Mouse (Mus musculus) gastrocnemius, postnatal 10 days (tissue): ENCODE results near the gene Zfp12. TPM values are rescaled to one million over a fixed set of nuclear protein-coding genes. Genes with fewer than 3 reads are reported as not detected.
"Not testable (repeated sequence)": the region's sequence is repeated elsewhere in the genome, so short reads cannot be mapped to it uniquely, and the experiment has no call there.

Experiments
- DNase-seq: peaks from one replicate; pipeline ENCODE4 v3.0.0; 2021; ENCODE audit warnings: mixed read lengths
- long read RNA-seq, 2 experiments: library from polyadenylated mRNA; stranded (forward); transcript quantifications; one replicate each; pipeline ENCODE4 v2.0.0; 2021
- total RNA-seq, 2 experiments: library from RNA; stranded (reverse); gene quantifications; 2 replicates each; pipeline ENCODE4 v1.2.3; 2021

Zfp12 gene
- 10 to 100 TPM; 10.5 to 11.6 TPM for total RNA-seq
- long read RNA-seq, experiment 1, full-length matches to known transcripts, result 12 of 17 reads
- long read RNA-seq, experiment 1, partial matches to known transcripts, result 1 of 17 reads
- long read RNA-seq, experiment 1, other reads (novel, unspliced or antisense), result 4 of 17 reads
- long read RNA-seq, experiment 2, full-length matches to known transcripts, result 12 of 14 reads
- long read RNA-seq, experiment 2, partial matches to known transcripts, result 2 of 14 reads
- long read RNA-seq, experiment 2, other reads (novel, unspliced or antisense), result 0 of 14 reads

DNA sequence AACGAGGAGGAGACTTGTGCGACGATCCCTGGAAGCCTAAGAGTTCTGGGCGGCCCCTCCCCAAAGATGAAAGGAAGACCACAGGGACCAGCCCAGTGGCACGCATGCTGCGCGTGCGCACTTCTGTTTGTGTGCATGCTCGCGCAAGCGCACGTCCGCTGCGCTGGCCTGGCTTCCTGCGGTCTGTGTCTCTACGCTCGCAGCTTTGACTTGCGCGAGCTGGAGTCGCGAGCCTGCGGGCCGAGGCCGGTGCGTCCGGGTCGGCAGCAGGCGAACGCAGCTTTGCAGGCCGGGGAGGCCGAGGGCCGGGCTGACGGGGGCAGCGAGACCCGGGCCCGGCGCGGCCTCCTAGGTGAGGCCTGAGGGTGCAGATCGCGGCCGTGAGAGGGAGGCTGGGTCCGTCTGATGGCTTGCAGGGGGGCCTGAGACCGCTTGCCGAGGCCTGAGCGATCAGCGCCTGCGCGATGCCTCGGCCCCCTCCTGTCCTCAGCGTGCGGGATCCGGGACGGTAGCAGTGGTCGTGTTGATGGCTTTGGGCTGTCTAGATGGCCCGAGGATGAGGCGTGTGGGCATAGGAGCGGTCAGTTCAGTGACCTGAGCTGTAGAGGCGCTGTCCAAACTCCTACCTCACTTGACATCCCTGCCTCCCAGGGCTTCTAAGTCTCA, at the start of gene Zfp12:
Zfp12 (plus strand) TSS at position 136 of the 666 bp plus-strand sequence.
- peak; percentile 88 for DNase-seq

DNA sequence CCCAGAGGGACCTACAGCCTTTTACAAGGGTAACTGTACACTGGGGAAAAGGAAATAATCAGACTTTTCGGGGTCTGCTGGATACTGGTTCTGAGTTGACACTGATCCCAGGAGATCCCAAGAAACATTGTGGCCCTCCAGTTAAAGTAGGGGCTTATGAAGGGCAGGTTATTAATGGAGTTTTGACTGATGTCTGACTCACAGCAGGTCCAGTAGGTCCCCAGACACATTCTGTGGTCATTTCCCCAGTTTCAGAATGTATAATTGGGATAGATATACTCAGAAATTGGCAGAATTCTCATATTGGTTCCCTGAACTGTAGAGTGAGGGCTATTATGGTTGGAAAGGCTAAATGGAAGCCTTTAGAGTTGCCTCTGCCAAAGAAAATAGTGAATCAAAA, 46.9 kb upstream of the Zfp12 start:
- DNase-seq, result not testable (repeated sequence)

DNA sequence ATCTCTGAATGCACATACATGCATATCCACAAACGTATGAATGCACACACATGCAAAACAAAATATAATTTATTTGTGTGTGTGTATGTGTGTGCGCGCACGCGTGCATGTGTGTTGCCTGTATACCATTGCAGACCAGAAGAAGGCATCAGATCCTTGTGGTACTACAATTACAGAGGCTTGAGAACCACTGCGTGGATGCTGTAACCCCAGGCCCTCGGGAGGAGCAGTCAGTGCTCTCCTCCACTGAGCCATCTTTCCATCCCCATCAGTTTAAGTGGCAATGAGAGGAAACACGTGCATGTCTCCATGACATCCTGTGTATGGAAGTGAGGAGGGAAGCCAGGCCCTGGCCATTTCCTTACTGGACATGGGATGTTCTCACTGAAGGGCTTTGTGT, 42.2 kb upstream of the Zfp12 start:
- DNase-seq, result no peak

DNA sequence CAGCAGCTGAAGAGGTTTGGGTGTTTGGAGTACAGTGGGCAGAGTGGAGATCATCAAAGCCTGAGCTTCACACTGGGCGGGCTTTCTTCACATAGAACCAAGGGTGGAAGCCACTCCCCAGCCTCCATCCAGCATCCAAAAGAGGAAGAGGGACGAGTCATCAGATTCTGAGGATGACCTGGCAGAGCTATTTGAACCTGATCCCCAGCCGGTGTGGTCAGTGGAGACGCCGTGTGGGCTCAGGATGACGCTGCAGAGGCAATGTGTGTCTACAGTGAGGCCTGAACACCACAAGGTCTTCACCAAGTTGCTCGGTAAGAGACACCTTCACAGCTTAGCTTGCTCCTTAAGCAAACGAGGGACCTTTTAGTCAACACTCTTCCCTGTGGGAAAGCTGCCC, 40.2 kb upstream of the Zfp12 start:
- DNase-seq, result not testable (repeated sequence)

DNA sequence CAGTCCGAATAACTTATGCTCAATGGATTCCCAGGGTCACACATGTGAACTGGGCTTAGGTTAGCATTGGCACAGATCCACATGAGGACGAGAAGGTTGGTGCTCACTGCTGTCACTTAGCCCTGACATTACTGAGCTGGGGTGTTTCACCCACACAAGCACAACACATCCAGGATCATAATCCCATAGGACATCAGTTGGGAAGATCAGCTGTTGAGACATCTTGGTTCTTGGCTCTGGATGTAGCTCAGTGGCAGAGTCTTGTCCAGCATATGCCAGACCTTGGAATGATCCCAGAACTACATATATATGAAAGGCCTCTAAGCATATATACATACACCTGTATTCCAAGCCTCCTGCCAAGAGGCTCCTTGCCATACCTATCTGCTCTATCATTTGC, 39.8 kb upstream of the Zfp12 start:
- no peak for DNase-seq

DNA sequence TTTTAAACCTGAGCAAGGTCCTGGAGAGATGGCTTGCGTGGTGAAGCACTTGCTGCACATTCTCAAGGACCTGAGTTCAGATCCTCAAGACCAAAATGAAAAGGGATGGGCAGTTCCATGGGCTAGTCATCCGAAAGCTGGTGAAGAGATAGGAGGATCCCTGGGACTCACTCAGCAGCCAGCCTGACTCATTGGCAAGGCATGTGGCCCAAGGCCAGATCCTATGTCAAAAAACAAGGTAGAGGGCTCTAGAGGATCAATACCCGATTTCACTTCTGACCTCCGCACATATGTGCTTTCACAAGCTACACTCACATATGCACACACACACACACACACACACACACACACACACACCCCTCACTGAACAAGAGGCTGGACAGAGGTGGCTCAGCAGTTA, 38.5 kb upstream of the Zfp12 start:
- no peak for DNase-seq

DNA sequence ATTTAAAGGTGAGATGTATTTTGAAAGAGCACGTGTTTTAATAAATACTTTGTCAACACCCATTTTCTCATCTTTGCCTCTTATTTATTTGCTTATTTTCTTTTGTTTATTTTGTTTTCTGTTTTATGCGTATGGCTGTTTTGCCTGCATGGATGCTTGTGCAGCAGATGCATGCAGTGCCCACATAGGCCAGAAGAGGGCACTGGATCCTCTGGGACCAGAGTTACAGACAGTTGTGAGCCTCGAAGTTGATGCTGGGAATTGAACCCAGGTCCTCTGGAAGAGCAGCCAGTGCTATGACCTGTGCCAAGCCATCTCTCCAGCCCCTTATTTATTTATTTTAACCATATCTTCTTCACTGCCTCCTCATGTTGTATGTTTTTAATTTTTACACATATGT, 29.9 kb upstream of the Zfp12 start:
- no peak for DNase-seq

DNA sequence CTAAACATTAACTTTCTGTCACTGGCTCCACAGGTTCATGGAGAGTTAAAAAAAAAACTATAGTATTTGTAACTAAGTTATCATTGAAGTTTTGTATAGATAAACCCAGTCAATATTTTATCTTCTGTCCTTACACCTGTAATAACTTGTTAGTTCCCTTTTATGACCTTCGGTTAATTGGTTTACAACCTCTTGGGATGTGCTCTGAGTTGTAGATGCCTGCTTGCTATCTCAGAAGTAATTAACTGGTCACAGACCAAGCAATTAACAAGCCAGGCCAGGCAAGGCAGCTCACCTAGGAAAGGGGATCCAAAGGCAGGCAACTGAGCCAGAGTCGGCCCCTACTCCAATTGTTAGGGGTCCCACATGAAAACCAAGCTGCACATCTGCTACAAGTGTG, 21.1 kb upstream of the Zfp12 start:
- DNase-seq, result no peak

DNA sequence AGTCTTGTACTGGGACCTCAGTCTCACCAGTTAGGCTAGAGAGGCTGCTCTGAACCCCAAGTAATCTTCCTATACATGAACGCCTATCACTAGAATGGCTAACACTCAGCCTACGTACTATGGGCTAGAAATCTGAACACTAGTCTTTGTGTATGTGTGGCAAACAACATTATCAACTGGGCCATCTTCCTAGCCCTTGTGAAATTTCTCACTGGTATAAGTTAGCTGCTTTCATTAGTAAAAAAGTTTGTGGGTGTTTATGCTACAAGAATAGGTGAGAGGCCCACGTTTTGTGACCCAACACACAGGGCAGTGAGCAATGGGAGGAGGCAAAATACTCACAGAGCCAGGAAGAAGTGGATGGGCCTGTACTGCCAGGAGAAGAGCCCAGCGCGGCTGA, 14.0 kb upstream of the Zfp12 start:
- no peak for DNase-seq

DNA sequence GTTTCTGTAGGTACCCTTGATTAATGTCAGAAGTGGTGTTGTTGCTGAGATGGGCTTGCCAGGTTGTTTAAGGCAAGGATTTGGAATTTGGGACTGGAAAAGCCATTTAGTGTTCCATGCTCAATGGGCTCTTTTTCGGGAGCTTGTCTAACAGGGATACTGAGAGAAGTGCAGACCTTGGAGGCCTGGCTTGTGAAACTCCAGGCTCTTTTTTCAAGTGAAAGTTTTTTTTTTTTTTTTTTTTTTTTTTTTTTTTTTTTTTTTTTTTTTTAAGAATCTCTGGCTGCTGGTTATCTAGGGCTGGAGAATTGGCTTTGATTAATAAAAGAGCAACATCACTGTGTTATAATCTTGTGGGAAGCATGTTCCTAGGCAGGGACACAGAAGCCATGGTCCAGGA, 12.7 kb upstream of the Zfp12 start:
- DNase-seq, result no peak

DNA sequence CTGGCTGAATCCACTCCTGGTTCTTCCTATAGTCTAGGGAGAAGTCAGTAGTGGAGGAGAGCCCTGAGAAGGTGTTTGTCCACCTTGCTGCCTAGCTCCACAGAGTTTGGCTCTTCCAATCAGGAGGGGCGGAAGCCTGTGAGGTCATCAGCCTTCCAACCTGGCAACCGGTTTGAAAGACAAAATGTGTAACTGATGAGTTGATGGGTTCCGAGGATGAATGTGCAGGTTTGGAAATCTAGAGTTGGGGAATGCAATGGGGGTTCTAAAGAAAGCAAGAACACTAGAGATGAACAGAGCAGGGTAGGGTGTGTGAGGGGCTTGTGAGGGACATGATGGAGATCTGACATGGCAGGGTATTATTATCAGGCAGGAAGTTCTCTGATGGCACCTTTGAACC, 8.2 kb upstream of the Zfp12 start, which contains the start of gene Spdye4a:
Spdye4a (minus strand) TSS at position 101 of the 400 bp plus-strand sequence.
- DNase-seq, result no peak

DNA sequence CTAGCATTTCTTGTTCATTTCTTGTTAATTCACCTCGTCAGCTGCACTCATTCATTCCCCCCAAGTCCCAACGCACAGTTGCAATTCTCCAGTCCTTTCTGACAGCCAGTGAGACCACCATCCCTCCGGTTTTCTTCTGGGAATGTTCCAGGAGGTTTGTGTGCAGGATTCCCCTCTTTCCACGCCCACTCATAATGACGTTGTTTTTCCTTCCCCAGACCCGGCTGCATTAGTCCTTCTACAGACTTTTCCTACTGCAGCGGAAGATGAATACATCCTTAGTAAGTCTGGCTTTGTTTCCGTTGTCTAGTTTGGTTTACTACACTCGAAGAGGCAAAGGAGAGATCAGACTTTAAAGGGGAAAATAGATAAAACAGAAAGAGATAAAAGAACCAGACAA, 1.1 kb downstream of the Zfp12 start:
- no peak for DNase-seq

DNA sequence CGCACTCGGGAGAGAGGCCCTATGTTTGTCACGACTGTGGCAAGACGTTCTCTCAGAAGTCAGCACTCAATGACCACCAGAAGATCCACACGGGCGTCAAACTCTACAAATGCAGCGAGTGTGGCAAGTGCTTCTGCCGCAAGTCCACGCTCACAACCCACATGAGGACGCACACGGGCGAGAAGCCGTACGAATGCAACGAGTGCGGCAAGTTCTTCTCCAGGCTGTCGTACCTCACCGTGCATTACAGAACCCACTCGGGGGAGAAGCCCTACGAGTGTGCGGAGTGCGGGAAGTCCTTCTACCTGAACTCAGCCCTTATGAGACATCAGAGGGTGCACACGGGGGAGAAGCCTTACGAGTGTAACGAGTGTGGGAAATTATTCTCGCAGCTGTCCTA, 10.0 kb downstream of the Zfp12 start:
- no peak for DNase-seq

DNA sequence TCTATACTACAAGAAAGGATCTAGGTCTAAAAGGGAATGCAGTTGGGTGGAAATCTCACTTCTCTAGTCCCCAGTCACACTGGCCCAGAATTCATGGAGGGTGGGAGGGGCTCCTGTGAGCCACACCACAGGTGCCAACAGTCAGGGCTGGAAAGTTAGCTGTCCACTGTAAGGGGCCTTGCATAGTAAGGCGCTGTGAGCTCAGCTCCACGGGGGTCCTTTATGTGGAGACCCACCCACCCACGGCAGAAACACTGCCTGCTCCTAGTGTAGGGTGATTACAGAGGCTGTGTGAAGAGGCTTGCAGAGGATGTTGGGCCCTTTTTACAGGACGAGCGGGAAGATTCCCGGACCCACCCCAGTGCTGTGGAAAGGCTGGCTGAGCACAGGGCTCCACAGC, 17.1 kb downstream of the Zfp12 start:
- no peak for DNase-seq

DNA sequence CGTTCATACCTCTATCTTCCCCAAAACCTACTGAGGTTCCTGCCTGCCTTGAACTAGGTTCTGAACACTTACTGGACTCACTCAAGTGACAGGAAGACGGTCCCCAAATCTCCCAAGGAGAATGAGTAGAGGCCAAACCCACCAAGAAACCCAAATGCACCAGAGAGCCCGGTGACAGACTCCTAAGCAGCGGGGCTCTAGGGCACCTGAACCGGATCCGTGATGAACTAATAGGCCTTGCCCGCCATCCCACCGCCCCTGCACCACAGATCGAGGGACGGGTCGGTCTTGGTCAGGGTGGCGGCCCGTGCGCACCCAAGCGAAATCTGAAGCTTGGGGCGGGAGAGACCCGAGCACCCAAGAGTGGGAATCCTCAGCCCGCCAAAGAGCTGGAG, 17.8 kb downstream of the Zfp12 start:
- DNase-seq, result no peak

DNA sequence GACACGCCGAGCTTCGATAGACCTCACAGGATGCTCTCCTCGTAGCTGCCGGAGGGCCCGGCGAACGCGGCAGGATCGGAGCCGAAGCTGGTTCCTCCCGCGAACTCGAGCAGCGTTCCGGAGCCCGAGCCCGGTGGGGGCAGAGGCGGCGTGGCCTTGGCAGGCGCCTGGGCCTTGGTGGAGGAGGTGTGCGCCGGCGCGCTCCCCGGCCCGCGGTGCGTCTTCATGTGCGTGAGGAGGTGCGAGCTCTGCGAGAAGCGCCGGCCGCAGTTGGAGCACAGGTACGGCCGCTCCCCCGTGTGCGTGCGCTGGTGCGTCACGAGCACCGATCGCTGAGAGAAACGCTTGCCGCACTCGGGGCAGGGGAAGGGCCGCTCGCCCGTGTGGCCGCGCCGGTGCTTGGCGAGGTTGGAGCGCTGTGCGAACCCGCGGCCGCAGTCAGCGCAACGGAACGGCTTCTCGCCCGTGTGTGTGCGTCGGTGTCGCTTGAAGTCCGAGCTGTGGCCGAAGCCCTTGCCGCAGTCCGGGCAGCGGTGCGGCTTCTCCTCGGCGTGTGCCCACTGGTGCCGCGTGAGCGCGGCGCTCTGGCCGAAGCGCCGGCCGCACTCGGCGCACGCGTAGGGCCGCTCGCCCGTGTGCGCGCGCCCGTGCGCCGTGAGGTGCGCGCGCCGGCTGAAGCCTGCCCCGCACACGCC, 18.4 kb downstream of the Zfp12 start:
- DNase-seq, result peak; percentile 20

DNA sequence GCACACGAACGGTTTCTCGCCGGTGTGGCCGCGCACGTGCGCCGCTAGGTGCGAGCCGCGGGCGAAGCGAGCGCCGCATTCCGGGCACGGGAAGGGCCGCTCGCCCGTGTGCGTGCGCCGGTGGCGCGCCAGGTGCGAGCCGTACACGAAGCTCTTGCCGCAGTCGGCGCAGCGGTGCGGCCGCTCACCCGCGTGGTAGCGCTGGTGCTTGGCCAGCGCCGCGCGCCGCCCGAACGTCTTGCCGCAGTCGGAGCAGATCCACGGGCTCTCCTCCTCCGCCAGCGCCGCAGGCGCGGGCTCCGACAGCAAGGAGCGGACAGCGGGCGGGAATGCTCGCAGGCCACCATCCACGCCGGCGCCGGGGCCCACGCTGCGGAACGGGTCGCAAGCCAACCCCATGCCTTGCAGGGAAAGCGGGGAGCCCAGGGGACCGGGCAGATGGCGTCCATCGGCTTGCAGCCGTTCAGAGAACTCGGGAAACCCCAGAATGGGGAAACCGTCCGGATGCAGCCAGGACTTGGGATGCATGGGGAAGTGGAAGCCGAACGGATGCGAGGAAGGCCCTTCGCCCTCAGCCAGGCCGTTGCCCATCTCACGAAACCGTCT, 19.0 kb downstream of the Zfp12 start:
- DNase-seq, result peak; percentile 16

DNA sequence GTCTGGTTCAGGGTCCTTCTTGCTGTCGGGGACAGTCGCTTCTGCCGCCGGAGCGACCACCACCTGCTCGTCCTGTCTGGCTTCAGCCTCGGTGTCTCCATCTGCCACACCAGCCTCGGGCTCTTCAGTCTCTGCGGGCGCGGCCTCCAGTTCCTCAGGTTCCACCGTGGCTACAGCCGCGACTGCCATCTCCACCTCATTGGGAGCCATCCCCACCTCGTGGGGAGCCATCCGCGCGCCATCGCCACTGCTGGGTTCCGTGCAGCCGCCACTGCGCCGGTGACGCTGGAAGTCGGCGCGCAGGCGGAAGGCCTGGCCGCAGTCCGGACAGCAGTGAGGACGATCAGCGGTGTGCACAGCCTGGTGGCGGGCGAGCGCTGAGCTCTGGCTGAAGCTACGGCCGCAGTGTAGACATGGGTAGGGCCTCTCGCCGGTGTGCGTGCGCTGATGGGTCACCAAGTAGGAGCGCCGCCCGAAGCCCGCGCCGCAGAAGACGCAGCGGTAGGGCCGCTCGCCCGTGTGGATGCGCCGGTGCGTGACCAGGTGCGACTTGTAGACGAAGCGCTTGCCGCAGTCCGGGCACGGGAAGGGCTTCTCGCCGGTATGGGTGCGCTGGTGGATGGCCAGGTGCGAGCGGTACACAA, 19.6 kb downstream of the Zfp12 start:
- DNase-seq, result peak; percentile 14

DNA sequence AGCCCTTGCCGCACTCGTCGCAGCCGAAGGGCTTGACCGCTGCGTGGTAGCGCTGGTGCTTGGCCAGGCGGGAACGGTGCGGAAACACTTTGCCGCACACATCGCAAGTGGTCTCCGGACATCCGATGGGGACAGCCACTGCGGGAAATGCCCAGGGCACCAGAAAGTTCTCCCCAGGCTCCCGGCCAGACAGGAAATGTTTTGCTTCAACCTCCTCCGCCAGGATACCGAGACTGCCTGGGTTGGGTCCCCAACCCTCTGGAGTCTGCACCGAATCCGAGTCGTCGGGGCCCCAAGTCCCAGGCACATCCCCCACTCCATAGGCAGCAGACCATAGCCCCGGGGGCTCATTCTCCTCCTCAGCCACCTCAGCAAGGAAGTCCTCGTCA, 20.2 kb downstream of the Zfp12 start:
- DNase-seq, result no peak

DNA sequence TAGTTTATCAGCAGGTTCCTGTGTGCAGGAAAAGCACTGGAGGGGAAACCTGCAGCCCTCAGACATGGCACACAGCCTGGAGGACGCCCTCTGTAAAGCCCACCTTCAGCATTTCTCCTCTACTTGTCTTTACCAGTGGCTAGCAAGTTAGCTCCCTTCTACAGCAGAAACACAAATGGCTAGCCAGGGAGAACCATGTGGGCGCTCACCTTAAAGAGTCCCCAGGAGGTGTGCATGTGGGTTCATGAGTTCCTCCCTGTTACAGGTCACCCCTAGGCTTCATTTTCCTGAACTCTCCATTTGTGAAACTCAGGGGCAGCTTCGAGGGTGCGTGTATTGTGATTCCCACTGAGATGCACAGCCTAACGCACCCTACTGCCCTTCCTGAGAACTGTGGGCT, 20.8 kb downstream of the Zfp12 start:
- no peak for DNase-seq

DNA sequence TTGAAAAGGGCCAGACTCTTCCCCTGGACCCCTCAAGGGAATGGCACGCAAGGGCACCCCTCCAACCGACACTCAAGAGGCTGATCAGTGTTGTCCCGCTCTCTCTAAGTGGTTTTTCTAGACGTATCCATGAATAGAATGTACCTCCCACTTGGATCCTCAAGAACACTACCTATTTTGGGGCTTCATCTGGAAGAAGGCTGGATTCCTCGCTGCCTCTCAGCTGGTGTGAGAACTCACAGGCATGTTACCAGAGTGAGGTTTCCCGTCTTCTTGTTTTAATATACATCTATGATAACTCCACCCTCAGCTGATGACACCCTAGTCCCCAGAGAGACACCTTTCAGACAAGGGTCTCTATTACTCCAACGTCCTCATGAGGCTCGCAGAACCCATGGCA, 26.7 kb downstream of the Zfp12 start:
- no peak for DNase-seq

DNA sequence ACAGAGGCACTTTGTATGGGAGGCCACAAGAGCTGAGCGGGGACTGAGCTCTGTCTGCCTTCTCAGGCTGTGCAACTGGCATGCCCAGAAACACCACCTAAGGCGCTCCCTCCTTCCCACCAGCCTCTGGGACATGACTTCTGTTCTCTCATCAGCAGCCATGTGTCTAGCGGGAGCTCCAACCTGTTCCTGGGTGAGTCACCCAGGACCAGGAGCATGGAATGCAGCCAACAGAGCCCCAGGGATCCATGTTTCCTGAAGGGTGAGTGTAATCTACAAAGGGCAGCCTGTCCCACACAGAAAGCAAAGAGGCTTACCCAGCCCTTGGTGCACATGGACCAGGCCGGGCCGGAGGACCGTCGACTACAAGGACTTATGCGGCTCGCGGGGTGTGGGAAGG, 29.7 kb downstream of the Zfp12 start:
- no peak for DNase-seq

DNA sequence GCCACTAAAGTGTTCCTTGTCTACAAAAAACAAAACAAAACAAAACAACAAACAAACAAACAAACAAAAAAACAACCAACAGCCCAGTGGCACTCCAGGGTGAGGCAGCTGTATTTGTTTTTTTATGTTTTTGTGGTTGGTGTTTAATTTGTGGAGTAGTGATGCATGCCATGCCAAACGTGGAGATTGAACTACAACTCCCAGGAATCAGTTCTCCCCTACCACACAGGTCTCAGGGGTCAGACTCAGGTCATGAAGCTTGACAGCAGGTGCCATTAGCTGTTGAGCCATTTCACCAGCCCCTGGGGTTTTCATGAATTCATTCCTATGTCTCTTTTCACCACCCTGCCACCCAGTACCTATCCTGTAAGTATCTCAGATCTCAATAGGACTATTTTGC, 30.4 kb downstream of the Zfp12 start:
- no peak for DNase-seq
